Mouse (Mus musculus): ENCODE results near the gene Tmco1. TPM values are rescaled to one million over a fixed set of nuclear protein-coding genes. Genes with fewer than 3 reads are reported as not detected.

Tmco1 gene
- total and polyA plus RNA-seq, 3 experiments: 110 to 128 TPM; not detected in 1

DNA sequence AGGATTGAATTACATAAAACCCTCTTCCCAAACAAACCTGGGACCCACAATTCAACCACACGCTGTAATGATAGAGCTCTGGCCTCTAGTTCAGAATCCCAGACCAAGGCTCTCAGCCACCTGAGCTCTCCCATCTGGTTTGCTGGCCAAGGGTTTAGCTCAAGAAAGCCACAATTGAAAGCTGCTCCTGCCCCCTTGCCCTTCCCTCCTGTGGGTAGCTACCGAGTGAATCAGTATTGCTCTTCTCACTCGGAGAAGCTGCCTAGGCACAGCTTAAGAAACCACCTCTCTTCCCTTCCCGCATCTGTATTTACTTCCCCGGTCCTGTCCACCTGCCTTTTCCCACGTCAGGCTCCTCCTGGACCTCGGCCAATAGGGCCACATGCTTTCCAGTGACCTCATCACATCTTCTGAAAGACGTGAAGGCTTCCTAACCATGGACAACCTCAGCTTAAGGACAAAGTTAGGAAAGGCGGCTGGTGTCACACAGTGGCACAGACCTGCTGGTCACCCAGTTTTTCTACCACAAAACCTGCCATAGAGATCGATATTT, 45.6 kb upstream of the Tmco1 start:
- no peak for DNase-seq (ENCODE audit: low read depth, low spot score)
- peaks cover 4 to 11% of the 10 kb centered on the region in 2 experiments for H3K36me3 ChIP-seq (ENCODE audit: control insufficient read depth in 1 of 2, insufficient read depth in 2 of 2, low read length in 2 of 2)
- no peaks in the 10 kb centered on the region for H3K27me3 ChIP-seq (ENCODE audit: control insufficient read depth in 1 of 2, insufficient read depth in 2 of 2, low read length in 2 of 2)
- H3K4me3 ChIP-seq (ENCODE audit: control insufficient read depth in 1 of 2, insufficient read depth in 1 of 2, low read depth in 2 of 2, low read length in 2 of 2): no peak overlapping the region
- peaks cover 0 to 3% of the 10 kb centered on the region in 2 experiments; a peak in 1 of 4 replicates for H3K4me1 ChIP-seq (ENCODE audit: control insufficient read depth in 1 of 2, insufficient read depth in 2 of 2, low read length in 2 of 2)
- no peak overlapping the region for H3K27ac ChIP-seq (ENCODE audit: control insufficient read depth, low read depth, low read length)
- H3K79me2 ChIP-seq (ENCODE audit: control insufficient read depth, insufficient read depth, low read length, poor library complexity): peaks cover 89% of the 10 kb centered on the region
- H3K9me3 ChIP-seq (replicated peaks; ENCODE audit: insufficient read depth, low read length): no peaks in the 10 kb centered on the region
- TF ChIP-seq JUND (IDR thresholded peaks at IDR 0.05; ENCODE audit: low read depth, low read length): no peak
- no peak for TF ChIP-seq ZC3H11A (IDR thresholded peaks at IDR 0.05; ENCODE audit: low read depth, low read length)
- no peak for TF ChIP-seq MYC (IDR thresholded peaks at IDR 0.05; ENCODE audit: low read depth, low read length)
- TF ChIP-seq MYB (IDR thresholded peaks at IDR 0.05; ENCODE audit: low read depth, low read length): no peak
- no peak for TF ChIP-seq MAZ (IDR thresholded peaks at IDR 0.05; ENCODE audit: low read depth, low read length)
- TF ChIP-seq EP300 (IDR thresholded peaks at IDR 0.05; ENCODE audit: low read depth in 1 of 2, low read length in 2 of 2): no peak
- no peak overlapping the region for H3K9ac ChIP-seq (ENCODE audit: control insufficient read depth, low read depth, low read length, poor library complexity, severe bottlenecking)

GRCm38 (mm10) chr1:167265366-167265765, 42.8 kb upstream of the Tmco1 start:
- DNase-seq (ENCODE audit: low read depth, low spot score): no peak
- H3K27ac ChIP-seq (ENCODE audit: control insufficient read depth, low read depth, low read length): no peak overlapping the region
- H3K9me3 ChIP-seq (replicated peaks; ENCODE audit: insufficient read depth, low read length): no peaks in the 10 kb centered on the region
- H3K27me3 ChIP-seq (ENCODE audit: control insufficient read depth in 1 of 2, insufficient read depth in 2 of 2, low read length in 2 of 2): no peaks in the 10 kb centered on the region
- H3K4me3 ChIP-seq (ENCODE audit: control insufficient read depth in 1 of 2, insufficient read depth in 1 of 2, low read depth in 2 of 2, low read length in 2 of 2): no peak overlapping the region
- TF ChIP-seq MAX (IDR thresholded peaks at IDR 0.05; ENCODE audit: low read length) (no peak), MYB (IDR thresholded peaks at IDR 0.05; ENCODE audit: low read depth, low read length) (no peak), USF1 (IDR thresholded peaks at IDR 0.05; ENCODE audit: low read depth, low read length) (no peak), E2F4 (IDR thresholded peaks at IDR 0.05; ENCODE audit: borderline replicate concordance, low read depth, low read length) (no peak)
- H3K4me1 ChIP-seq (ENCODE audit: control insufficient read depth in 1 of 2, insufficient read depth in 2 of 2, low read length in 2 of 2): peaks cover 8 to 24% of the 10 kb centered on the region in 2 experiments
- no peak overlapping the region for H3K9ac ChIP-seq (ENCODE audit: control insufficient read depth, low read depth, low read length, poor library complexity, severe bottlenecking)
- H3K36me3 ChIP-seq (ENCODE audit: control insufficient read depth in 1 of 2, insufficient read depth in 2 of 2, low read length in 2 of 2): peaks cover 4 to 34% of the 10 kb centered on the region in 2 experiments; a peak in 3 of 4 replicates
- H3K79me2 ChIP-seq (ENCODE audit: control insufficient read depth, insufficient read depth, low read length, poor library complexity): peaks cover 95% of the 10 kb centered on the region

- no peak for TF ChIP-seq TBP (IDR thresholded peaks at IDR 0.05; ENCODE audit: low read depth, low read length)
- no peak for TF ChIP-seq SMC3 (IDR thresholded peaks at IDR 0.05; ENCODE audit: low read depth, low read length)
- no peak for TF ChIP-seq ELF1 (IDR thresholded peaks at IDR 0.05; ENCODE audit: low read depth, low read length)
- no peak for TF ChIP-seq ZNF384 (IDR thresholded peaks at IDR 0.05; ENCODE audit: low read depth, low read length)
- no peak for TF ChIP-seq TAL1 (IDR thresholded peaks at IDR 0.05; ENCODE audit: low read length)
- TF ChIP-seq MEF2A (IDR thresholded peaks at IDR 0.05; ENCODE audit: extremely low read depth, insufficient replicate concordance, low read depth, low read length, poor library complexity, severe bottlenecking): no peak
- no peak for TF ChIP-seq CHD1 (IDR thresholded peaks at IDR 0.05; ENCODE audit: low read depth, low read length)
- no peak for TF ChIP-seq MYB (IDR thresholded peaks at IDR 0.05; ENCODE audit: low read depth, low read length)
- TF ChIP-seq NELFE (IDR thresholded peaks at IDR 0.05; ENCODE audit: low read depth, low read length): no peak
- TF ChIP-seq CTCF (IDR thresholded peaks at IDR 0.05 in 2 of 3, conservative IDR thresholded peaks at IDR 0.05 in 1 of 3; ENCODE audit: control insufficient read depth in 1 of 3, insufficient read depth in 1 of 3, low read depth in 2 of 3, low read length in 3 of 3, poor library complexity in 1 of 3, severe bottlenecking in 1 of 3): no peak
- TF ChIP-seq GABPA (IDR thresholded peaks at IDR 0.05; ENCODE audit: low read depth, low read length): no peak
- TF ChIP-seq MAFK (IDR thresholded peaks at IDR 0.05; ENCODE audit: borderline replicate concordance, low read depth, low read length): no peak
- no peak for TF ChIP-seq MAZ (IDR thresholded peaks at IDR 0.05; ENCODE audit: low read depth, low read length)
- no peak for TF ChIP-seq USF2 (IDR thresholded peaks at IDR 0.05; ENCODE audit: borderline replicate concordance in 1 of 2, insufficient read depth in 1 of 2, low read depth in 1 of 2, low read length in 2 of 2)
- TF ChIP-seq JUND (IDR thresholded peaks at IDR 0.05; ENCODE audit: low read depth, low read length): no peak
- TF ChIP-seq TCF12 (IDR thresholded peaks at IDR 0.05; ENCODE audit: low read depth, low read length): no peak
- TF ChIP-seq NRF1 (IDR thresholded peaks at IDR 0.05; ENCODE audit: insufficient read depth, low read depth, low read length, poor library complexity, severe bottlenecking): no peak
- H3K9me3 ChIP-seq (replicated peaks; ENCODE audit: insufficient read depth, low read length): no peaks in the 10 kb centered on the region
- H3K4me3 ChIP-seq (ENCODE audit: control insufficient read depth in 1 of 2, insufficient read depth in 1 of 2, low read depth in 2 of 2, low read length in 2 of 2): no peak overlapping the region
- no peaks in the 10 kb centered on the region for H3K27me3 ChIP-seq (ENCODE audit: control insufficient read depth in 1 of 2, insufficient read depth in 2 of 2, low read length in 2 of 2)
- H3K4me1 ChIP-seq (ENCODE audit: control insufficient read depth in 1 of 2, insufficient read depth in 2 of 2, low read length in 2 of 2): peaks cover 19 to 37% of the 10 kb centered on the region in 2 experiments
- H3K36me3 ChIP-seq (ENCODE audit: control insufficient read depth in 1 of 2, insufficient read depth in 2 of 2, low read length in 2 of 2): peaks cover 4 to 45% of the 10 kb centered on the region in 2 experiments; a peak in 3 of 4 replicates
- H3K79me2 ChIP-seq (ENCODE audit: control insufficient read depth, insufficient read depth, low read length, poor library complexity): peaks cover 97% of the 10 kb centered on the region
- DNase-seq (ENCODE audit: low read depth, low spot score): no peak
- H3K9ac ChIP-seq (ENCODE audit: control insufficient read depth, low read depth, low read length, poor library complexity, severe bottlenecking): no peak overlapping the region
- no peak overlapping the region for H3K27ac ChIP-seq (ENCODE audit: control insufficient read depth, low read depth, low read length)
These were observed 41.5 kb upstream of the Tmco1 start for GRCm38 (mm10) chr1:167266720-167267119.
